ENCODE assay signal across 8 mouse cellular contexts in genomic region chr10:107752351-107753143, GRCm38 (mm10). TPM values are rescaled to one million over a fixed set of nuclear protein-coding genes. Genes with fewer than 3 reads are reported as not detected.
DNase-seq lines count a peak whose midpoint lies in the region; ATAC-seq lines count a peak whose summit lies in the region.

No protein-coding gene starts in this region.

- peak overlapping the region; percentile 45 for H3K4me2 ChIP-seq in kidney, embryonic 16.5 days (replicated peaks; ENCODE audit: low read depth, low read length)
- peak overlapping the region; percentile 35 for H3K4me2 ChIP-seq in midbrain, embryonic 14.5 days (ENCODE audit: low read length)

- no peak overlapping the region for H3K4me3 ChIP-seq in kidney, embryonic 16.5 days (ENCODE audit: low read length)
- H3K4me3 ChIP-seq in midbrain, embryonic 14.5 days (replicated peaks; ENCODE audit: low read depth, low read length) = 0 out of 2 replicates have a peak overlapping the region, but pooled peaks have one; percentile 2

- H3K4me1 ChIP-seq in kidney, embryonic 16.5 days (ENCODE audit: insufficient read depth, low read length) = peaks cover 5% of the 10 kb centered on the region; the same call in 1 of the 2 replicates
- H3K4me1 ChIP-seq in midbrain, embryonic 14.5 days (ENCODE audit: control insufficient read depth, insufficient read depth, low read length) = 0 out of 2 replicates have a peak, but pooled peaks cover 5% of the 10 kb centered on the region

- H3K9me3 ChIP-seq in kidney, embryonic 16.5 days (ENCODE audit: low read length) = no peaks in the 10 kb centered on the region
- H3K9me3 ChIP-seq in midbrain, embryonic 14.5 days (ENCODE audit: control insufficient read depth, low read length) = no peaks in the 10 kb centered on the region

- H3K27ac ChIP-seq in kidney, embryonic 16.5 days (ENCODE audit: low read length) = no peak overlapping the region
- H3K27ac ChIP-seq in midbrain, embryonic 14.5 days (replicated peaks; ENCODE audit: low read depth, low read length) = no peak overlapping the region

- ATAC-seq in kidney, embryonic 16.5 days (ENCODE audit: low FRiP score, low TSS enrichment) = peak; percentile 69
- ATAC-seq in frontal cortex, adult (ENCODE audit: low TSS enrichment) = peak; percentile 97
- ATAC-seq in midbrain, embryonic 14.5 days (ENCODE audit: low FRiP score, low TSS enrichment) = peak; percentile 68; the same call in 1 of the 2 replicates

- WGBS in kidney, embryonic 16.5 days = 25% methylated on average over 15 of the region's 15 CpGs
- 22% methylated on average over 15 of the region's 15 CpGs for WGBS in midbrain, embryonic 14.5 days

- H3K27me3 ChIP-seq in kidney, embryonic 16.5 days (ENCODE audit: insufficient read depth, low read length) = no peaks in the 10 kb centered on the region
- H3K27me3 ChIP-seq in midbrain, embryonic 14.5 days (ENCODE audit: control insufficient read depth, insufficient read depth, low read length) = no peaks in the 10 kb centered on the region

- H3K9ac ChIP-seq in kidney, embryonic 16.5 days (replicated peaks; ENCODE audit: low read length) = no peak overlapping the region
- H3K9ac ChIP-seq in midbrain, embryonic 14.5 days (replicated peaks; ENCODE audit: low read length) = no peak overlapping the region

- no peaks in the 10 kb centered on the region for H3K36me3 ChIP-seq in kidney, embryonic 16.5 days (ENCODE audit: insufficient read depth, low read length)
- H3K36me3 ChIP-seq in midbrain, embryonic 14.5 days (ENCODE audit: control insufficient read depth, insufficient read depth, low read length) = no peaks in the 10 kb centered on the region

- no peak for DNase-seq in kidney, adult 18-20 months
- peak; percentile 27 for DNase-seq in layer of hippocampus, adult 9-10 months (ENCODE audit: low spot score)
- peak; percentile 73 for DNase-seq in midbrain, embryonic 14.5 days
- no peak for DNase-seq in T-cell, adult 2 months (ENCODE audit: low spot score)
- no peak for DNase-seq in adrenal gland, postnatal 25 days
- DNase-seq in natural killer cell, adult 2 months (ENCODE audit: low spot score in 2 of 2) = no peak

RNA-seq across cellular contexts. Expression of gene Ptprq, which starts 32.7 kb away (rescaled TPM):
- 0.10 and 0.12 TPM in 2 replicates for polyA plus RNA-seq in kidney, embryonic 16.5 days (2015; fragmentation: Nextera tagmentation; extraction: Ambion mirVana)
- 0.38 and 0.43 TPM in 2 replicates for polyA plus RNA-seq in midbrain, embryonic 14.5 days (2014; fragmentation: Nextera tagmentation; extraction: Ambion mirVana)
- total RNA-seq in adrenal gland, postnatal 25 days (2021) = 0.06 and 0.29 TPM in 2 replicates

Comparison
In these comparisons a context has a peak if more than half of its experiments do, and no peak if none do; other contexts are left out.
1. DNase-seq: peak in layer of hippocampus, adult 9-10 months (single experiment) and midbrain, embryonic 14.5 days (single experiment); none in kidney, adult 18-20 months (single experiment), T-cell, adult 2 months (single experiment), adrenal gland, postnatal 25 days (single experiment) and natural killer cell, adult 2 months (0 of 2).
2. Peak in every context shown above with its lines, with median percentiles within 50 percentile points of each other: ATAC-seq.